Mouse (Mus musculus) liver (tissue): ENCODE results near the gene Bcl7a.

Experiments used
- DNase-seq: peaks from one replicate; pipeline ENCODE4 v3.0.0-alpha.2; 2020; ENCODE audit warnings: mixed read lengths

The Bcl7a gene

DNA sequence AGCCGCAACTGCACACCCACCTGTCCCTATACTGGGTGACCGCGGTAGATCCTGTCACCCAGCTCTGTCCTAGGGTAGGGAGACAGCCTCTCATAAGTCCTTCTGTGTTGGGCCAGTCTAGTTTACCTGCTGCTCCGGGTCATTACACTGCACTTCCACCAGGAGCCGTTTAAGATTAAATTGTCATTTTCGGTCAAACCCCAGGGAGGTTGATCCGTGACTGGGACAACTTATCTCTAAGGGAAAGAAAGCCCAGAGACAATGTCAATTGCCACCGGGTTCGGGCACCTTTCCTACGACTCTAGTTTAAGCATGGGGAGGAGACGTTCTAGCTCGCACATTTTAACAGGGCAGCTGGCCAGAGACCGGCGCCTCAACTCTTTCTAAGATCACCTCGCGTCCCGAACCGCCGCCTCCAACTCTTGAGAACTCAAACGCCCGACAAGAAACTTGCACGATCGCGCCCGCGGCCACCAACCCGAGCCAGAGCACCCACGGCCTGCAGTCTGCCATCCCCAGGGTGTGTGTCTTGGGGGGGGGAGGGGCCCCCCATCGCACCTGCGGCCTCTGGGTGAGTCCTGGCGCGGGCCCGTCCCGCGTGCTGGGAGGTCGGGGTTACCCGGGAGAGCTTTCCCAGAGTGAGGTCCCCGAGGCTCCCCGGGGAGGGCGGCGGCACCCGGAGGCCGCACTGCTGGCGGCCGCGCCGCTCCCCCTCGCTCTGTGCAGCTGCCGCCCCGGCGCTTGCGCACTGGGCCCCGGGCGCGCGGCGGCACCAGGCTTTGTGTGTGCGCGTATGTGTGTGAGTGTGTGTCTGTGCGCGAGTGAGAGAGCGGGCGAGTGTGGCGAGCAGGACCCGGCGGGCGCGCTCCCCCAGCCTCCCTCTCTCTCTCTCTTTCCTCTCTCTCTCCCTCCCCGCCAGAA lies at the start of gene Bcl7a:
Bcl7a (plus strand) TSS at position 128 of the 921 bp plus-strand sequence.
- peak; percentile 83 for DNase-seq

GRCm38 (mm10) chr5:123294653-123295052 lies 49.0 kb upstream of the Bcl7a start:
- no peak for DNase-seq

- DNase-seq, result peak; percentile 14
Measured at GRCm38 (mm10) chr5:123296224-123296806, 47.3 kb upstream of the Bcl7a start.

DNA sequence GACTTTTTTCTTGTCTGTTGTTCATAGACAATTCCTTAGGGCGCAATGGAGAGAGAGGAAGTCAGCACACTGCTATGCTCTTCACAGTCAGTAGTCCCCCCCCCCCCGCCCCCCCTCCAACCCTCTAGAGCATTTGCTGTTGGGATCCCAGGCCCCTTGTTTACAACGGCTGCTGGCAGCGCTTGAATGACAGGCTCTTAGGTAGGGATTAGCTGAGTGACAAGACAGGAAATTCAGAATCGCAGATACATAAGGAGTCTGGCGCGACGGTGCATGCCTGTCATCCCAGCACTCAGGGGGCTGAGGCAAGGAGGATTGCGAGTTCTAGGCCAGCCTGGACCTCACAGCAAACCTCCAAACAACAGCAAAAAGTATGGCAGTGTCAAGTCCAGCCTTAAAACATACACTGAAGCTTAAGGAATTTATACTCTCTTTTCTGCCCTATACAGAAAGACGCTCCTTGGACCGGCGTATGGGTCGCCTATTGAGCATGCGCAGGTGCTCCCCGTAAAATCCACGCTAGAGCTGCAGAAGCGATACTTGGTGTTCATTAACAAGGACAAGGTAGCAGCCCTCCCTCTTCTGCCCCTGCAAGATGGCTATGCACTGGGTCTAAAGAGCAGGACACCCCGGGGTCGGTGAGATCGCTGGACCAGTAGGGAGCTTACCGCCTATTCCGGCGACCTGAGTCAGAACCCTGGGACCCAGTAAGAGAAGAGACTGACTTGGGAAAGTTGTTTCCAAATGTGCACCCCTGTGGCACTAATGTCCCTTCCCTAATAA lies 46.5 kb upstream of the Bcl7a start:
- no peak for DNase-seq

- DNase-seq, result no peak
Measured at GRCm38 (mm10) chr5:123297830-123298229, 45.8 kb upstream of the Bcl7a start.

DNA sequence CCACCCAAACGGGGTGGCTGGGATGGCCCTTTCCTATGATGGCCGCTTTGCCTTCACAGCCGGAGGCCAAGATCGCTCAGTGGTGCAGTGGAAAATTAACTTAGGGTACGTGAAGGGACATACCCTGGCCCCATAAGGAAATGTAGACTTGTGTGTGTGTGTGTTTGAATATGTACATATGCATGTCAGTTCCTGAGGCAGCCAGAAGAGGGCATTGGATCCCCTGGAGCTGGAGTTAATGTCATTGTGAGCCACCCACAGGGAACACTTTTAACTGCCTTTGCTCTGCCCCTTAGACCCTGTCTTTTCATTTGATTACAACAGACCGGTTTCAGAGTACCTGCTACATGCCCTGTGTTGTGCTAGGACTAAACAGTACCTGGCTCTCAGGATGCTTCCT lies 45.1 kb upstream of the Bcl7a start:
- no peak for DNase-seq

DNA sequence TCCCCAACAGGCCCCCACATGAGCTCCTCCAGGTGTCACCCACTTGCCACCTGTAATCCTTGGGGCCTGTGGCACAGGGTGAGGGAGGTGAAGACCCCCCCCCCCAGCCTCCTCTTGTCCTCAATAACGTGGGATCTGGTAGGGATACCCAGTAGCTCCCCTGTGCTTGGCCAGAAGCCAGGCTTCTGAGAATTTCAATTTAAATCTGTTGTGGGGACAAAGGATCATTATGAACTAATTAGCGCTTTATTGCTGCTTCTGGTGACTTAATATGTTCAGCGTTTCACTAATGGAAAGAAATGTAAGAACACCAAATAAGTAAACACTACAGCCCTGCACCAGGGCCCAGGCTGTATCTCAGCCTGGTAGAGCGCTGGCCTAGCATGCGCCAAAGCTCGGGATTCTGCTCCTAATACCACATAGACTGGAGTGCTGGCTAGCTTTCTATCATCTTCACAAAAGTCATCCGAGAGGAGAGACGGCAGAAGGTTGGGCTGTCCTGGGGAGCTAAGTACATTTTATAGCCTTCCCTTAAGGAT lies 43.1 kb upstream of the Bcl7a start:
- no peak for DNase-seq

GRCm38 (mm10) chr5:123301780-123302521 lies 41.7 kb upstream of the Bcl7a start:
- no peak for DNase-seq

GRCm38 (mm10) chr5:123307630-123308282 lies 35.9 kb upstream of the Bcl7a start:
- no peak for DNase-seq

- DNase-seq, result no peak
Measured at GRCm38 (mm10) chr5:123309816-123310215, 33.8 kb upstream of the Bcl7a start.

- DNase-seq, result no peak
Measured at GRCm38 (mm10) chr5:123310221-123310620, 33.4 kb upstream of the Bcl7a start.

DNA sequence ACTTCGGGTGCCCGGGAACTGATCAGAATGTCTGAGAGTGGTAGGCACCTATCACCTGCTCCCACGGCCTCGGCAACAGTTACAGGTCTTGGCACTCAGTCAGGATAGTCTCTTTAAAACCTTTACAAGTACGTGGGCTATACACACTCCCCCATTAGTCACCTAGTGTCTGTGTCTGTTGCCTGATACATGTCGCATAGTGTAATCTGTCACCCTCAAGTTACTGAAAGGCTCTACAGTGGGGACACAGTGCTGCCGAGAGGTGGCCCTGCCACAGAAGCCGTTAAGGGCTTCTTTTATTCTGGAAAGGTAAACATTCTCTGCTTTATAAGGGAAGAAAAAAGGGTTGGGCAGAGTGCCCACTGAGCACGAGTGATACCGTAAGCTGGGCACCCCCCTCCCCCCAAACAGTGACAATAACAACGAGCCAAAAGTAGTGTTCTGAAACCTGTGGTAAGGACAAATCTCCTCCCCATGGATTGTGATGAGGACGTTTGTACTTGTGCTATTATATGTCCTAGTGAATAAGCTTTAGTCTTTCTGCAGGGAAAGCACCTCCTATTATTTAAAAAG lies 30.5 kb upstream of the Bcl7a start:
- DNase-seq, result no peak

GRCm38 (mm10) chr5:123313851-123314380 lies 29.7 kb upstream of the Bcl7a start:
- DNase-seq, result no peak

GRCm38 (mm10) chr5:123315219-123315866 lies 28.3 kb upstream of the Bcl7a start:
- DNase-seq, result no peak

GRCm38 (mm10) chr5:123317992-123318391 lies 25.6 kb upstream of the Bcl7a start:
- no peak for DNase-seq

DNA sequence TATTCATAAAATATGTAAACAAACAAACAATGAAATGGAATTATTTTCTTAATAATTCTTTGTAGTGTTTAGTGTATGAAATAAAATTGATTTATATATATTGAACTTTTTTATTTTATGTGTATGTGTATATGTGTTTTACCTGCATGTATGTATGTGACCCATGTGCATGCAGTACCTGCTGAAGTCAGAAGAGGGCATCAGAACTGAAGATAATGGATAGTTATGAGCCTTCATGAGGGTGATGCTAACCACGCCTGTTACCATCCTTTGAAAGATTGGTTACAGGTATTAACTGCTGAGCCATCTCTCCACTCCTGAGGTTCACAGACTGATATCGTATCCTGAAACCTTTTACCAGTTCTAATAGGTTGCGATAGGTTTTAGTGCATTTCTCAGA lies 23.5 kb upstream of the Bcl7a start:
- no peak for DNase-seq

DNA sequence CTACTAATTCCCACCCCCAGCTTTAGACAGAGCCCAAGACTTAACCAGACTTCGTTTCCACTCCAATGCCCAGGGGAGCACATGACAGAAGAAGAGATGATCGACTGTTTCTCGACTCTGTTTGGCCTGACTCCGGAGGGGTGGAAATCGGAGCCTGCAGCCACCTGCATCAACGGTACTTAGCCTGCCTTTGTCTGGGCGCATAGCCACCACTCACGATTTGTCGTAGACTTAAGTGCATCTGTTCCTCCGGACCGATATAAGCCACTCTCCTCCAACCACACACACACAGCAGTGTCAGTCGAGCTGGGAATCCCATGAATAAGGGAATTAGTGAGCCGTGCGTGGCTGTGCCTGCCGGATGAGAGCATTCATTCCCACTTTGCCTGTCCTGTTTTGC lies 19.4 kb upstream of the Bcl7a start:
- DNase-seq, result no peak

GRCm38 (mm10) chr5:123326006-123326750 lies 17.5 kb upstream of the Bcl7a start:
- no peak for DNase-seq

DNA sequence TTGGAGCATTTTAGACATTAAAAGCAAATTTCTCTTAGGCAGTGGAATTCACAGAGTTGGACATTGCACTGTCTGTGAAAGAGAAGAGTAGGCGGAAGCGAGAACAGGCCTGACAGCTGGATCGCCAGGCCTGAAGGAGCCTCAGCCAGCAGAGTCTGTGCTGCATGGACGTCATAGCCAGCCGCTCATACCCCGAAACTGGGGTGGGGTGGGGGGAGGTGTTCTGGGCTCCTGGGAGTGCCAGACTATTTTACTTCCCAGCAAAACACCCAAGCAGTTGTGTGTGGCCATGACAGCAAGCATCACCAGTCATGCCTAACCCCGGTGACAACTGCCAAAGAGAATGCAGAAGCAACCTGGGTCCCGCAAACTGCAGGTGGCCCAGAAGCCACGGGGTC lies 16.9 kb upstream of the Bcl7a start:
- no peak for DNase-seq

- DNase-seq, result no peak
Measured at GRCm38 (mm10) chr5:123327686-123328085, 15.9 kb upstream of the Bcl7a start.
